Mouse (Mus musculus) small intestine, adult 2 months (tissue): ENCODE data around the gene Acsl6.

Experiments used
- CTCF ChIP-seq: fragments of 200-500 bp; IDR thresholded peaks from 2 replicates; pipeline ENCODE4 v1.5.1; 2012; ENCODE audit warnings: low read depth, mild to moderate bottlenecking, control low read depth, inconsistent platforms, low read length, moderate library complexity, mixed read lengths; ENCODE audit not compliant: insufficient replicate concordance, insufficient read length; ENCODE audit errors: extremely low read depth
- POLR2A ChIP-seq: fragments of 200-500 bp; IDR thresholded peaks from 2 replicates; pipeline ENCODE4 v1.6.1; 2012; ENCODE audit warnings: low read depth, mild to moderate bottlenecking, control low read depth, inconsistent platforms, low read length, moderate library complexity

GRCm38 (mm10) chr11:54315336-54315735, 11.7 kb downstream of the Acsl6 start:
- TF ChIP-seq POLR2A (no peak), CTCF (no peak)
